ENCODE assay signal across 8 mouse cellular contexts in genomic region chr2:32436686-32437372, GRCm38 (mm10). TPM values are rescaled to one million over a fixed set of nuclear protein-coding genes. Genes with fewer than 3 reads are reported as not detected.
A peak's percentile ranks its signal among the peaks of the same experiment; 100 is the strongest.
DNase-seq lines count a peak whose midpoint lies in the region; ATAC-seq lines count a peak whose summit lies in the region.

No protein-coding gene starts in this region.

- H3K9ac ChIP-seq in heart, embryonic 14.5 days (ENCODE audit: low read length), result no peak overlapping the region
- H3K9ac ChIP-seq in limb, embryonic 15.5 days, result no peak overlapping the region

- peak; percentile 78 for ATAC-seq in heart, embryonic 14.5 days (ENCODE audit: insufficient number of reproducible peaks, insufficient read depth, low FRiP score, low read depth)
- ATAC-seq in limb, embryonic 15.5 days (ENCODE audit: insufficient number of reproducible peaks, low FRiP score, low TSS enrichment, low read depth), result 0 out of 2 replicates have a peak, but pooled peaks have one; percentile 35

- no peaks in the 10 kb centered on the region for H3K27me3 ChIP-seq in heart, embryonic 14.5 days (ENCODE audit: control insufficient read depth, insufficient read depth, low read length)
- no peaks in the 10 kb centered on the region for H3K27me3 ChIP-seq in limb, embryonic 15.5 days

- H3K27ac ChIP-seq in heart, embryonic 14.5 days (replicated peaks in 1 of 2; ENCODE audit: control insufficient read depth in 1 of 2, insufficient read depth in 1 of 2, low read depth in 2 of 2, low read length in 2 of 2), result peak overlapping the region; percentile 42 to 75; a peak in 3 of 4 replicates
- H3K27ac ChIP-seq in limb, embryonic 15.5 days, result peak overlapping the region; percentile 39

- DNase-seq in heart, adult 9 months (ENCODE audit: low spot score in 2 of 2), result peak; percentile 47 to 58
- no peak for DNase-seq in heart, postnatal 36 days
- DNase-seq in retina, embryonic 14.5 days (ENCODE audit: low spot score), result peak; percentile 23
- DNase-seq in left cerebral cortex, adult 11 months (ENCODE audit: low spot score), result no peak
- no peak for DNase-seq in gastrocnemius, adult 8-10 months (ENCODE audit: low spot score in 2 of 2)
- no peak for DNase-seq in urinary bladder, postnatal 14 days (ENCODE audit: low spot score)

- intact Hi-C loops in heart, postnatal 36 days (cut with DNase I), result no loop called here

- H3K9me3 ChIP-seq in heart, embryonic 14.5 days (ENCODE audit: control insufficient read depth, low read length), result no peaks in the 10 kb centered on the region
- H3K9me3 ChIP-seq in limb, embryonic 15.5 days, result no peaks in the 10 kb centered on the region

- peaks cover 0 to 15% of the 10 kb centered on the region in 2 experiments; a peak in 3 of 4 replicates for H3K4me1 ChIP-seq in heart, embryonic 14.5 days (ENCODE audit: control insufficient read depth in 2 of 2, insufficient read depth in 2 of 2, low read length in 2 of 2)
- 0 out of 2 replicates have a peak, but pooled peaks cover 5% of the 10 kb centered on the region for H3K4me1 ChIP-seq in limb, embryonic 15.5 days

- H3K4me2 ChIP-seq in heart, embryonic 14.5 days (ENCODE audit: low read length), result no peak overlapping the region
- no peak overlapping the region for H3K4me2 ChIP-seq in limb, embryonic 15.5 days

- no peaks in the 10 kb centered on the region for H3K36me3 ChIP-seq in heart, embryonic 14.5 days (ENCODE audit: control insufficient read depth, insufficient read depth, low read length)
- no peaks in the 10 kb centered on the region for H3K36me3 ChIP-seq in limb, embryonic 15.5 days

- H3K4me3 ChIP-seq in heart, embryonic 14.5 days (ENCODE audit: control insufficient read depth in 1 of 2, insufficient read depth in 1 of 2, low read depth in 1 of 2, low read length in 2 of 2), result no peak overlapping the region
- no peak overlapping the region for H3K4me3 ChIP-seq in limb, embryonic 15.5 days

- WGBS in heart, embryonic 14.5 days, result 46% methylated on average over 3 of the region's 3 CpGs
- 52% methylated on average over 3 of the region's 3 CpGs for WGBS in limb, embryonic 15.5 days

RNA-seq across cellular contexts. Expression of gene Naif1, which starts 13.4 kb away (rescaled TPM):
- total RNA-seq in heart, postnatal 36 days (2021), result 1 to 10 TPM; 3.1 to 3.8 TPM
- 4.5 and 4.7 TPM in 2 replicates for polyA plus RNA-seq in heart, embryonic 14.5 days (2014; fragmentation: Nextera tagmentation; extraction: Ambion mirVana)
- polyA plus RNA-seq in limb, embryonic 15.5 days (2015; fragmentation: Nextera tagmentation; extraction: Ambion mirVana), result 5.6 and 6.0 TPM in 2 replicates
- total RNA-seq in gastrocnemius, adult 8-10 months (2022), result 1 to 10 TPM; 2.1 to 2.7 (median 2.3) TPM

RNA-seq across cellular contexts. Expression of gene Slc25a25, which starts 14.4 kb away (rescaled TPM):
- total RNA-seq in heart, postnatal 36 days (2021), result 10 to 100 TPM in 1 of 2 experiments, 1 to 10 TPM in 1; 4.8 to 12.4 TPM
- 6.6 and 8.0 TPM in 2 replicates for polyA plus RNA-seq in heart, embryonic 14.5 days (2014; fragmentation: Nextera tagmentation; extraction: Ambion mirVana)
- polyA plus RNA-seq in limb, embryonic 15.5 days (2015; fragmentation: Nextera tagmentation; extraction: Ambion mirVana), result 17.1 and 17.5 TPM in 2 replicates
- 100 to 1,000 TPM in 1 of 4 experiments, 10 to 100 TPM in 3; 48.5 to 113 (median 60.4) TPM for total RNA-seq in gastrocnemius, adult 8-10 months (2022)

RNA-seq across cellular contexts. Expression of gene Ptges2, which starts 41.1 kb away (rescaled TPM):
- total RNA-seq in heart, postnatal 36 days (2021), result 10 to 100 TPM; 69.9 to 70.6 TPM
- polyA plus RNA-seq in heart, embryonic 14.5 days (2014; fragmentation: Nextera tagmentation; extraction: Ambion mirVana), result 43.7 and 48.2 TPM in 2 replicates
- polyA plus RNA-seq in limb, embryonic 15.5 days (2015; fragmentation: Nextera tagmentation; extraction: Ambion mirVana), result 24.9 and 26.0 TPM in 2 replicates
- total RNA-seq in gastrocnemius, adult 8-10 months (2022), result 10 to 100 TPM; 33.8 to 40.1 (median 36.1) TPM

RNA-seq across cellular contexts. Expression of gene Lcn2, which starts 48.8 kb away (rescaled TPM):
- total RNA-seq in heart, postnatal 36 days (2021), result 1 to 10 TPM; 3.1 to 7.0 TPM
- polyA plus RNA-seq in heart, embryonic 14.5 days (2014; fragmentation: Nextera tagmentation; extraction: Ambion mirVana), result 0.35 and 1.8 TPM in 2 replicates
- polyA plus RNA-seq in limb, embryonic 15.5 days (2015; fragmentation: Nextera tagmentation; extraction: Ambion mirVana), result 3.2 and 3.9 TPM in 2 replicates
- 1 to 10 TPM in 1 of 4 experiments, under 1 TPM in 1, not detected in 2; 0.65 to 1.9 TPM for total RNA-seq in gastrocnemius, adult 8-10 months (2022)

RNA-seq across cellular contexts. Expression of gene 1110008P14Rik, which starts 55.1 kb away (rescaled TPM):
- total RNA-seq in heart, postnatal 36 days (2021), result 10 to 100 TPM; 43.9 to 44.3 TPM
- polyA plus RNA-seq in heart, embryonic 14.5 days (2014; fragmentation: Nextera tagmentation; extraction: Ambion mirVana), result 56.6 and 64.5 TPM in 2 replicates
- 58.0 and 67.7 TPM in 2 replicates for polyA plus RNA-seq in limb, embryonic 15.5 days (2015; fragmentation: Nextera tagmentation; extraction: Ambion mirVana)
- total RNA-seq in gastrocnemius, adult 8-10 months (2022), result 10 to 100 TPM; 40.1 to 46.1 (median 42.3) TPM

Comparison
In these comparisons a context has a peak if more than half of its experiments do, and no peak if none do; other contexts are left out.
1. DNase-seq: peak in heart, adult 9 months (2 of 2) and retina, embryonic 14.5 days (single experiment); none in heart, postnatal 36 days (0 of 2), left cerebral cortex, adult 11 months (single experiment), gastrocnemius, adult 8-10 months (0 of 2) and urinary bladder, postnatal 14 days (single experiment).